Mouse (Mus musculus) forebrain, embryonic 14.5 days (tissue): ENCODE measurements around the gene Arhgap9. TPM values are rescaled to one million over a fixed set of nuclear protein-coding genes. Genes with fewer than 3 reads are reported as not detected.

Experiments used
- ATAC-seq: fragments of 200-750 bp; cut with Nextera tagmentation; 2 replicates; pipeline ENCODE4 v1.8.0; 2017; ENCODE audit warnings: mild to moderate bottlenecking, moderate library complexity
- DNase-seq: peaks from one replicate; pipeline ENCODE4 v3.0.0-alpha.2; 2015; ENCODE audit warnings: low spot score
- H3K27ac ChIP-seq: fragments of 300-500 bp; sonication (generic); 2 replicates; pipeline ENCODE4 v1.5.1; 2014; ENCODE audit warnings: low read depth, mild to moderate bottlenecking, control low read depth, low read length, moderate library complexity
- H3K27me3 ChIP-seq: fragments of 300-500 bp; sonication (generic); replicated peaks from 2 replicates; pipeline ENCODE4 v1.6.1; 2014; ENCODE audit warnings: low read length, control low read depth, mixed read lengths; ENCODE audit not compliant: control insufficient read depth, insufficient read depth
- H3K36me3 ChIP-seq: fragments of 300-500 bp; sonication (generic); 2 replicates; pipeline ENCODE4 v1.6.1; 2014; ENCODE audit warnings: low read length, control low read depth; ENCODE audit not compliant: control insufficient read depth, insufficient read depth
- H3K4me1 ChIP-seq: fragments of 300-500 bp; sonication (generic); 2 replicates; pipeline ENCODE4 v1.6.1; 2014; ENCODE audit warnings: antibody characterized with exemption, low read length, control low read depth; ENCODE audit not compliant: control insufficient read depth, insufficient read depth
- H3K4me2 ChIP-seq: fragments of 300-500 bp; sonication (generic); 2 replicates; pipeline ENCODE4 v1.6.1; 2014; ENCODE audit warnings: mild to moderate bottlenecking, control low read depth, low read length
- H3K4me3 ChIP-seq: fragments of 300-500 bp; sonication (generic); 2 replicates; pipeline ENCODE4 v1.5.1; 2014; ENCODE audit warnings: low read depth, low read length, control low read depth
- H3K9ac ChIP-seq: fragments of 300-500 bp; sonication (generic); 2 replicates; pipeline ENCODE4 v1.6.1; 2014; ENCODE audit warnings: mild to moderate bottlenecking, low read length, control low read depth, moderate library complexity
- H3K9me3 ChIP-seq: fragments of 300-500 bp; sonication (generic); replicated peaks from 2 replicates; pipeline ENCODE4 v1.6.1; 2016; ENCODE audit warnings: low read length, control low read depth, mixed read lengths; ENCODE audit not compliant: control insufficient read depth
- WGBS: fragments of 180-500 bp; shearing (Covaris S2); extraction: QIAGEN DNeasy Blood & Tissue Kit; methylation state at CpG from one replicate; pipeline ENCODE4 v1.1.7; 2014; 5-methylcytosine and 5-hydroxymethylcytosine counted together
- polyA plus RNA-seq: library from polyadenylated mRNA; unstranded; fragments of >200 nt; fragmentation: Nextera tagmentation; extraction: Ambion mirVana; gene quantifications from 2 replicates; pipeline ENCODE4 v1.2.1, GENCODE M21; 2014

Gene Arhgap9
- polyA plus RNA-seq, 1 experiment from 2014 or later, result 1.2 TPM

- WGBS, result 86% methylated on average over 18 of the region's 18 CpGs
- ATAC-seq, result no peak
Measured at GRCm38 (mm10) chr10:127353909-127354895, 32.4 kb downstream of the Arhgap9 start, which contains the start of gene Inhbe. TSS of gene Inhbe (minus strand) at chr10:127354411.

GRCm38 (mm10) chr10:127355336-127355735 is 33.6 kb downstream of the Arhgap9 start:
- Histone ChIP-seq H3K4me1 (no peaks in the 10 kb centered on the region), H3K4me2 (no peak overlapping the region), H3K36me3 (no peaks in the 10 kb centered on the region), H3K9me3 (no peaks in the 10 kb centered on the region), H3K4me3 (no peak overlapping the region), H3K27ac (no peak overlapping the region), H3K27me3 (no peaks in the 10 kb centered on the region), H3K9ac (no peak overlapping the region)
- no peak for DNase-seq
- WGBS, result 70% methylated on average over 10 of the region's 10 CpGs
- no peak for ATAC-seq

More at GRCm38 (mm10) chr10:127353909-127354895, 32.4 kb downstream of the Arhgap9 start, which contains the start of gene Inhbe:
- no peak for DNase-seq
- Histone ChIP-seq H3K9ac (no peak within 1 kb of the TSS), H3K4me2 (no peak within 1 kb of the TSS), H3K36me3 (no peaks in the 10 kb centered on the region), H3K27ac (no peak within 1 kb of the TSS), H3K27me3 (no peaks in the 10 kb centered on the region), H3K4me3 (no peak within 1 kb of the TSS), H3K4me1 (no peaks in the 10 kb centered on the region), H3K9me3 (no peaks in the 10 kb centered on the region)

- no peak overlapping the region for H3K9ac ChIP-seq
- H3K9me3 ChIP-seq, result no peaks in the 10 kb centered on the region
- H3K27ac ChIP-seq, result no peak overlapping the region
- no peak overlapping the region for H3K4me2 ChIP-seq
- H3K4me3 ChIP-seq, result no peak overlapping the region
- no peaks in the 10 kb centered on the region for H3K36me3 ChIP-seq
- ATAC-seq (no peak), DNase-seq (no peak)
- 87% methylated on average over 3 of the region's 3 CpGs for WGBS
- H3K4me1 ChIP-seq, result no peaks in the 10 kb centered on the region
- no peaks in the 10 kb centered on the region for H3K27me3 ChIP-seq
Measured at GRCm38 (mm10) chr10:127360714-127361113, 39.0 kb downstream of the Arhgap9 start.

- WGBS, result 68% methylated on average over 5 of the region's 5 CpGs
- Histone ChIP-seq H3K4me3 (no peak overlapping the region), H3K4me1 (no peaks in the 10 kb centered on the region), H3K9ac (no peak overlapping the region), H3K4me2 (no peak overlapping the region), H3K9me3 (no peaks in the 10 kb centered on the region), H3K27ac (no peak overlapping the region), H3K27me3 (no peaks in the 10 kb centered on the region), H3K36me3 (no peaks in the 10 kb centered on the region)
- no peak for ATAC-seq
- DNase-seq, result no peak
Measured at GRCm38 (mm10) chr10:127367116-127367515, 45.4 kb downstream of the Arhgap9 start.

GRCm38 (mm10) chr10:127368273-127368672 is 46.5 kb downstream of the Arhgap9 start:
- Histone ChIP-seq H3K4me1 (no peaks in the 10 kb centered on the region), H3K4me3 (no peak overlapping the region), H3K36me3 (no peaks in the 10 kb centered on the region), H3K4me2 (no peak overlapping the region), H3K9me3 (no peaks in the 10 kb centered on the region), H3K9ac (no peak overlapping the region), H3K27ac (no peak overlapping the region), H3K27me3 (no peaks in the 10 kb centered on the region)
- ATAC-seq (no peak), DNase-seq (no peak)
- WGBS, result 73% methylated on average over 2 of the region's 2 CpGs

GRCm38 (mm10) chr10:127369834-127370820 is 48.4 kb downstream of the Arhgap9 start, which contains the start of gene Inhbc:
TSS of gene Inhbc (minus strand) at chr10:127370431.
- Histone ChIP-seq H3K27ac (no peak within 1 kb of the TSS), H3K9ac (no peak within 1 kb of the TSS), H3K4me2 (no peak within 1 kb of the TSS), H3K36me3 (no peaks in the 10 kb centered on the region), H3K9me3 (no peaks in the 10 kb centered on the region), H3K4me3 (no peak within 1 kb of the TSS), H3K27me3 (no peaks in the 10 kb centered on the region), H3K4me1 (no peaks in the 10 kb centered on the region)
- DNase-seq, result no peak
- 76% methylated on average over 22 of the region's 22 CpGs for whole genome bisulfite sequencing
- no peak for ATAC-seq

- H3K4me2 ChIP-seq, result no peak overlapping the region
- H3K9me3 ChIP-seq, result no peaks in the 10 kb centered on the region
- H3K9ac ChIP-seq, result no peak overlapping the region
- no peaks in the 10 kb centered on the region for H3K27me3 ChIP-seq
- no peak for ATAC-seq
- WGBS, result 51% methylated on average over 2 of the region's 2 CpGs
- no peaks in the 10 kb centered on the region for H3K36me3 ChIP-seq
- no peaks in the 10 kb centered on the region for H3K4me1 ChIP-seq
- H3K27ac ChIP-seq, result no peak overlapping the region
- DNase-seq, result no peak
- H3K4me3 ChIP-seq, result no peak overlapping the region
Measured at GRCm38 (mm10) chr10:127371023-127371422, 49.3 kb downstream of the Arhgap9 start.

- H3K27me3 ChIP-seq, result no peaks in the 10 kb centered on the region
- no peaks in the 10 kb centered on the region for H3K9me3 ChIP-seq
- H3K27ac ChIP-seq, result no peak overlapping the region
- no peak overlapping the region for H3K9ac ChIP-seq
- 75% methylated on average over 3 of the region's 3 CpGs for WGBS
- peaks cover 7% of the 10 kb centered on the region for H3K4me1 ChIP-seq
- no peak overlapping the region for H3K4me2 ChIP-seq
- ATAC-seq (no peak), DNase-seq (no peak)
- H3K4me3 ChIP-seq, result no peak overlapping the region
- H3K36me3 ChIP-seq, result no peaks in the 10 kb centered on the region
Measured at GRCm38 (mm10) chr10:127377700-127378099, 55.9 kb downstream of the Arhgap9 start.
